11 mouse cellular contexts compared by ENCODE assay signal in the genomic region with DNA sequence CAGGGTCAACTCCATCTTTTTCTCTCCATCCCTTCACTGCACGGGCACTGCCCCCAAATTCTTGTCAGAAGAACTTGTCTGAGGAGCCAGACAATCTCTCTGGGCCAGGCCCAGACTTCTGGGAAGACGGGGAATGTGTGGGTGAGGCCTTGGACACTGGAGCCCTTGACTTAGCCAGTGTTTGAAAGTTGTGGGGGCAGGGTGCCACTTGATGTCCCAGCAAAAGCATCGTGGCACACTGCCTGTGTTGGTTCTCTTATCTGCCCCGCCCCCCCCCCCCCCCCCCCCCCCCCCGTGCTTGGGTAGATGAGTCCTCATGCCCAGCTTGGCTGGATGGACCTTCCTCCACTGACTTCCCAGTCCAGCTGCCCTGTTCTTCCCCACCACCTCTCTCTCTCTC. TPM values are rescaled to one million over a fixed set of nuclear protein-coding genes. Genes with fewer than 3 reads are reported as not detected.
A peak's percentile ranks its signal among the peaks of the same experiment; 100 is the strongest.
DNase-seq lines count a peak whose midpoint lies in the region; ATAC-seq lines count a peak whose summit lies in the region.
"Had no signal": no experiment of that assay in that cellular context is flagged by ENCODE, and none has a peak within 500 bp of the region (broad histone marks: within the 10 kb centered on the region; RNA-seq: fewer than 3 reads in every experiment).

No protein-coding gene starts in this region.

- H3K36me3 ChIP-seq in megakaryocyte, embryonic 14.5 days (replicated peaks; ENCODE audit: low read length), result peaks cover 48% of the 10 kb centered on the region
- peaks cover 5% of the 10 kb centered on the region; the same call in 1 of the 2 replicates for H3K36me3 ChIP-seq in heart, embryonic 15.5 days
- H3K36me3 ChIP-seq in kidney, embryonic 15.5 days, result no peaks in the 10 kb centered on the region
- no peaks in the 10 kb centered on the region for H3K36me3 ChIP-seq in hindbrain, embryonic 14.5 days (replicated peaks; ENCODE audit: control insufficient read depth, insufficient read depth)
- H3K36me3 ChIP-seq: liver, embryonic 13.5 days had no signal

- H3K4me3 ChIP-seq in megakaryocyte, embryonic 14.5 days (replicated peaks), result peak overlapping the region; percentile 50
- no peak overlapping the region for H3K4me3 ChIP-seq in heart, embryonic 15.5 days
- H3K4me3 ChIP-seq in kidney, embryonic 15.5 days (replicated peaks), result no peak overlapping the region
- H3K4me3 ChIP-seq in hindbrain, embryonic 14.5 days (replicated peaks; ENCODE audit: low read length), result no peak overlapping the region
- H3K4me3 ChIP-seq: liver, embryonic 13.5 days had no signal

- H3K9me3 ChIP-seq in megakaryocyte, embryonic 14.5 days, result no peaks in the 10 kb centered on the region
- no peaks in the 10 kb centered on the region for H3K9me3 ChIP-seq in heart, embryonic 15.5 days (replicated peaks)
- no peaks in the 10 kb centered on the region for H3K9me3 ChIP-seq in kidney, embryonic 15.5 days (replicated peaks)
- H3K9me3 ChIP-seq in hindbrain, embryonic 14.5 days (ENCODE audit: control insufficient read depth, low read length), result no peaks in the 10 kb centered on the region
- H3K9me3 ChIP-seq: liver, embryonic 13.5 days had no signal

- no peak overlapping the region for H3K4me2 ChIP-seq in heart, embryonic 15.5 days
- no peak overlapping the region for H3K4me2 ChIP-seq in kidney, embryonic 15.5 days
- H3K4me2 ChIP-seq in hindbrain, embryonic 14.5 days (replicated peaks), result no peak overlapping the region
- H3K4me2 ChIP-seq: liver, embryonic 13.5 days had no signal

- H3K27me3 ChIP-seq in megakaryocyte, embryonic 14.5 days (replicated peaks), result no peaks in the 10 kb centered on the region
- H3K27me3 ChIP-seq in heart, embryonic 15.5 days, result no peaks in the 10 kb centered on the region
- H3K27me3 ChIP-seq in kidney, embryonic 15.5 days, result no peaks in the 10 kb centered on the region
- no peaks in the 10 kb centered on the region for H3K27me3 ChIP-seq in hindbrain, embryonic 14.5 days (ENCODE audit: control insufficient read depth, insufficient read depth, low read length)
- H3K27me3 ChIP-seq: liver, embryonic 13.5 days had no signal

- no peak for ATAC-seq in megakaryocyte, adult 5-6 weeks (ENCODE audit: poor library complexity, severe bottlenecking)
- peak; percentile 67 for ATAC-seq in heart, embryonic 15.5 days (replicated peaks; ENCODE audit: insufficient number of reproducible peaks, insufficient read depth, low FRiP score, low read depth)
- ATAC-seq in kidney, embryonic 15.5 days (replicated peaks; ENCODE audit: low FRiP score), result no peak
- ATAC-seq in hindbrain, embryonic 14.5 days (ENCODE audit: low FRiP score), result no peak
- ATAC-seq: inflammation-experienced regulatory T-cells, adult 6 months had no signal

- WGBS in heart, embryonic 15.5 days, result 27% methylated on average over 3 of the region's 5 CpGs
- WGBS in kidney, embryonic 15.5 days, result 70% methylated on average over 3 of the region's 5 CpGs
- 87% methylated on average over 3 of the region's 5 CpGs for WGBS in hindbrain, embryonic 14.5 days

- peaks cover 87% of the 10 kb centered on the region for H3K4me1 ChIP-seq in megakaryocyte, embryonic 14.5 days
- H3K4me1 ChIP-seq in heart, embryonic 15.5 days (replicated peaks), result peaks cover 54% of the 10 kb centered on the region
- H3K4me1 ChIP-seq in kidney, embryonic 15.5 days, result peaks cover 28% of the 10 kb centered on the region
- H3K4me1 ChIP-seq in hindbrain, embryonic 14.5 days (replicated peaks; ENCODE audit: control insufficient read depth, insufficient read depth, low read length), result no peaks in the 10 kb centered on the region

- peak; percentile 14 for DNase-seq in brain, adult 2 months (ENCODE audit: low read depth, low spot score)
- peak; percentile 86 for DNase-seq in lung, postnatal 10 days
- DNase-seq in hindbrain, embryonic 14.5 days (ENCODE audit: low spot score), result no peak
- DNase-seq in B cell, adult 2 months, result no peak
- DNase-seq: cerebellum, adult 2 months; liver, embryonic 13.5 days had no signal

- no peak overlapping the region for H3K9ac ChIP-seq in heart, embryonic 15.5 days
- H3K9ac ChIP-seq in kidney, embryonic 15.5 days, result no peak overlapping the region
- no peak overlapping the region for H3K9ac ChIP-seq in hindbrain, embryonic 14.5 days
- H3K9ac ChIP-seq: liver, embryonic 13.5 days had no signal

- peak overlapping the region; percentile 61 for H3K27ac ChIP-seq in heart, embryonic 15.5 days
- no peak overlapping the region for H3K27ac ChIP-seq in kidney, embryonic 15.5 days
- H3K27ac ChIP-seq in hindbrain, embryonic 14.5 days, result no peak overlapping the region
- H3K27ac ChIP-seq: liver, embryonic 13.5 days had no signal

RNA-seq across cellular contexts. Expression of a gene that starts 8.5 kb away (rescaled TPM):
- 46.8 and 61.6 TPM in 2 replicates for polyA plus RNA-seq in megakaryocyte, embryonic 14.5 days (2012; ENCODE audit: insufficient read depth, low replicate concordance)
- total RNA-seq in megakaryocyte, adult 5-6 weeks (2015), result 112 and 124 TPM in 2 replicates
- 101 and 116 TPM in 2 replicates for total RNA-seq in megakaryocyte, adult 5-6 weeks (2017)
- polyA plus RNA-seq in heart, embryonic 15.5 days (2015; fragmentation: Nextera tagmentation; extraction: Ambion mirVana), result 56.8 and 81.4 TPM in 2 replicates
- 85.4 and 97.1 TPM in 2 replicates for polyA plus RNA-seq in kidney, embryonic 15.5 days (2015; fragmentation: Nextera tagmentation; extraction: Ambion mirVana)
- polyA plus RNA-seq in hindbrain, embryonic 14.5 days (2014; fragmentation: Nextera tagmentation; extraction: Ambion mirVana), result 58.4 and 62.3 TPM in 2 replicates

RNA-seq across cellular contexts. Expression of a gene that starts 16.9 kb away (rescaled TPM):
- not detected in 2 replicates for polyA plus RNA-seq in megakaryocyte, embryonic 14.5 days (2012; ENCODE audit: insufficient read depth, low replicate concordance)
- 0.31 and 0.32 TPM in 2 replicates for total RNA-seq in megakaryocyte, adult 5-6 weeks (2015)
- 0.92 and 1.6 TPM in 2 replicates for total RNA-seq in megakaryocyte, adult 5-6 weeks (2017)
- 1.8 and 6.9 TPM in 2 replicates for polyA plus RNA-seq in heart, embryonic 15.5 days (2015; fragmentation: Nextera tagmentation; extraction: Ambion mirVana)
- polyA plus RNA-seq in kidney, embryonic 15.5 days (2015; fragmentation: Nextera tagmentation; extraction: Ambion mirVana), result 35.9 and 37.1 TPM in 2 replicates
- polyA plus RNA-seq in hindbrain, embryonic 14.5 days (2014; fragmentation: Nextera tagmentation; extraction: Ambion mirVana), result 1.8 and 2.2 TPM in 2 replicates

RNA-seq across cellular contexts. Expression of a gene that starts 37.8 kb away (rescaled TPM):
- 94.7 and 248 TPM in 2 replicates for polyA plus RNA-seq in megakaryocyte, embryonic 14.5 days (2012; ENCODE audit: insufficient read depth, low replicate concordance)
- 132 and 138 TPM in 2 replicates for total RNA-seq in megakaryocyte, adult 5-6 weeks (2015)
- total RNA-seq in megakaryocyte, adult 5-6 weeks (2017), result 65.6 and 75.3 TPM in 2 replicates
- 88.6 and 96.4 TPM in 2 replicates for polyA plus RNA-seq in heart, embryonic 15.5 days (2015; fragmentation: Nextera tagmentation; extraction: Ambion mirVana)
- polyA plus RNA-seq in kidney, embryonic 15.5 days (2015; fragmentation: Nextera tagmentation; extraction: Ambion mirVana), result 51.2 and 51.5 TPM in 2 replicates
- polyA plus RNA-seq in hindbrain, embryonic 14.5 days (2014; fragmentation: Nextera tagmentation; extraction: Ambion mirVana), result 107 and 112 TPM in 2 replicates

RNA-seq across cellular contexts. Expression of a gene that starts 38.6 kb away (rescaled TPM):
- polyA plus RNA-seq in megakaryocyte, embryonic 14.5 days (2012; ENCODE audit: insufficient read depth, low replicate concordance), result 55.5 and 62.9 TPM in 2 replicates
- total RNA-seq in megakaryocyte, adult 5-6 weeks (2015), result 21.7 and 22.9 TPM in 2 replicates
- 42.0 and 42.5 TPM in 2 replicates for total RNA-seq in megakaryocyte, adult 5-6 weeks (2017)
- 88.1 and 118 TPM in 2 replicates for polyA plus RNA-seq in heart, embryonic 15.5 days (2015; fragmentation: Nextera tagmentation; extraction: Ambion mirVana)
- 208 and 221 TPM in 2 replicates for polyA plus RNA-seq in kidney, embryonic 15.5 days (2015; fragmentation: Nextera tagmentation; extraction: Ambion mirVana)
- polyA plus RNA-seq in hindbrain, embryonic 14.5 days (2014; fragmentation: Nextera tagmentation; extraction: Ambion mirVana), result 188 and 201 TPM in 2 replicates

RNA-seq across cellular contexts. Expression of a gene that starts 41.3 kb away (rescaled TPM):
- polyA plus RNA-seq in megakaryocyte, embryonic 14.5 days (2012; ENCODE audit: insufficient read depth, low replicate concordance), result 32.6 and 47.4 TPM in 2 replicates
- 28.0 and 28.4 TPM in 2 replicates for total RNA-seq in megakaryocyte, adult 5-6 weeks (2015)
- 53.6 and 76.9 TPM in 2 replicates for total RNA-seq in megakaryocyte, adult 5-6 weeks (2017)
- 10.4 and 12.5 TPM in 2 replicates for polyA plus RNA-seq in heart, embryonic 15.5 days (2015; fragmentation: Nextera tagmentation; extraction: Ambion mirVana)
- polyA plus RNA-seq in kidney, embryonic 15.5 days (2015; fragmentation: Nextera tagmentation; extraction: Ambion mirVana), result 13.8 and 19.8 TPM in 2 replicates
- 11.2 and 15.6 TPM in 2 replicates for polyA plus RNA-seq in hindbrain, embryonic 14.5 days (2014; fragmentation: Nextera tagmentation; extraction: Ambion mirVana)

Comparison
In these comparisons a context has a peak if more than half of its experiments do, and no peak if none do; other contexts are left out.
1. DNase-seq: peak in brain, adult 2 months (single experiment) and lung, postnatal 10 days (single experiment); none in hindbrain, embryonic 14.5 days (single experiment) and B cell, adult 2 months (0 of 2).